Mouse (Mus musculus) cerebellum, postnatal 36 days (tissue): ENCODE results near the gene Gramd1c.

Experiments used
- DNase-seq, 2 experiments: peaks; one replicate each; pipeline ENCODE4 v3.0.0; 2021 to 2022; ENCODE audit warnings: mixed read lengths in 2 of 2

Gramd1c gene

GRCm38 (mm10) chr16:44017707-44018106 lies 45.4 kb downstream of the Gramd1c start:
- no peak for DNase-seq

GRCm38 (mm10) chr16:44016164-44016563 lies 47.0 kb downstream of the Gramd1c start:
- no peak for DNase-seq

GRCm38 (mm10) chr16:44015416-44016158 lies 47.6 kb downstream of the Gramd1c start:
- no peak for DNase-seq

- DNase-seq: no peak
These were observed 52.1 kb downstream of the Gramd1c start for GRCm38 (mm10) chr16:44011010-44011409.

- DNase-seq: no peak
These were observed 61.1 kb downstream of the Gramd1c start for GRCm38 (mm10) chr16:44002086-44002485.

- peak; percentile 43 to 54 for DNase-seq
These were observed 63.6 kb downstream of the Gramd1c start for GRCm38 (mm10) chr16:43999541-43999940.

- DNase-seq: no peak
These were observed 64.0 kb downstream of the Gramd1c start for GRCm38 (mm10) chr16:43999111-43999510.

GRCm38 (mm10) chr16:43994623-43995022 lies 68.5 kb downstream of the Gramd1c start:
- DNase-seq: no peak

GRCm38 (mm10) chr16:43986299-43986698 lies 76.8 kb downstream of the Gramd1c start:
- DNase-seq: no peak

- DNase-seq: no peak
These were observed 83.0 kb downstream of the Gramd1c start for GRCm38 (mm10) chr16:43980110-43980609.

GRCm38 (mm10) chr16:43979328-43980109 lies 83.6 kb downstream of the Gramd1c start, which contains the start of gene Zdhhc23:
Gene Zdhhc23, minus strand, starts transcription at chr16:43979791.
- DNase-seq: peak; percentile 28 to 38

- DNase-seq: no peak
These were observed 84.2 kb downstream of the Gramd1c start for GRCm38 (mm10) chr16:43979010-43979327.

- DNase-seq: no peak
These were observed 89.4 kb downstream of the Gramd1c start for GRCm38 (mm10) chr16:43973606-43974220.

GRCm38 (mm10) chr16:43973147-43973546 lies 90.0 kb downstream of the Gramd1c start:
- no peak for DNase-seq

- no peak for DNase-seq
These were observed 90.8 kb downstream of the Gramd1c start for GRCm38 (mm10) chr16:43972391-43972790.

GRCm38 (mm10) chr16:43971741-43972140 lies 91.4 kb downstream of the Gramd1c start:
- DNase-seq: no peak

- DNase-seq: no peak
These were observed 92.0 kb downstream of the Gramd1c start for GRCm38 (mm10) chr16:43971189-43971588.

- DNase-seq: no peak
These were observed 92.7 kb downstream of the Gramd1c start for GRCm38 (mm10) chr16:43970426-43970825.

- DNase-seq: no peak
These were observed 97.3 kb downstream of the Gramd1c start for GRCm38 (mm10) chr16:43965781-43966389.

- DNase-seq: no peak
These were observed 99.4 kb downstream of the Gramd1c start for GRCm38 (mm10) chr16:43963780-43964179.

- no peak for DNase-seq
These were observed 99.9 kb downstream of the Gramd1c start for GRCm38 (mm10) chr16:43963291-43963690.

GRCm38 (mm10) chr16:43958038-43958437 lies 105.1 kb downstream of the Gramd1c start:
- no peak for DNase-seq

GRCm38 (mm10) chr16:43954913-43955312 lies 108.2 kb downstream of the Gramd1c start:
- no peak for DNase-seq
